Mouse (Mus musculus): ENCODE measurements around the gene Spsb2. TPM values are rescaled to one million over a fixed set of nuclear protein-coding genes. Genes with fewer than 3 reads are reported as not detected.
"Not testable (repeated sequence)": the region's sequence is repeated elsewhere in the genome, so short reads cannot be mapped to it uniquely, and the experiment has no call there.

Spsb2 gene
- polyA plus RNA-seq, 1 experiment from 2014 or later = 9.1 TPM

DNA sequence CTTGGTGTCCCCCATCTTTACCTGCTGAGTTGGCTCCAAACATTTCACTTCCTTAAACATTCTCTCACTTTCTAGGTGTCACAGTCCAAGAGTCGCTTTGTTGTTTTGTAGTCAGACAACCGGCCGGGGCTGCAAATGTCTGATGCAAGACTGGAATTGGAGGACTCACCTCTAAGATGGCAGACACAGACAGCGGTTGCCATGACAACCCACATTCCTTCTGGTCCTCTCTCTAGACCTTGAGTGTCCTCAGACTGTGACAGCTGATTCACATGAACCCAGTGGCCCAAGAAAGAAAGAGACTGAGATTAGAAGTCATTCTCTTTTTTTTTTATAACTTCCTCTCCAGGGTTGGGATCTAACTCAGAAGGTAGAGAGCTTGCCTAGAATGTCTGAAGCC is 18.9 kb upstream of the Spsb2 start:
- 91% methylated on average over 4 of the region's 4 CpGs for WGBS
- Histone ChIP-seq H3K36me3 (ENCODE audit: control insufficient read depth, insufficient read depth, low read length) (no peaks in the 10 kb centered on the region), H3K27ac (replicated peaks; ENCODE audit: low read depth, low read length) (no peak overlapping the region)

GRCm38 (mm10) chr6:124790121-124790520 is 18.3 kb upstream of the Spsb2 start:
- DNase-seq (ENCODE audit: low spot score) = no peak
- WGBS = 29% methylated on average over 4 of the region's 4 CpGs
- H3K9ac ChIP-seq (ENCODE audit: low read depth, low read length) = no peak overlapping the region
- H3K36me3 ChIP-seq (ENCODE audit: control insufficient read depth, insufficient read depth, low read length) = no peaks in the 10 kb centered on the region
- ATAC-seq (ENCODE audit: low read depth) = no peak
- H3K27ac ChIP-seq (replicated peaks; ENCODE audit: low read depth, low read length) = no peak overlapping the region
- no peaks in the 10 kb centered on the region for H3K4me1 ChIP-seq (ENCODE audit: control insufficient read depth, insufficient read depth, low read length)
- H3K27me3 ChIP-seq (replicated peaks; ENCODE audit: control insufficient read depth, insufficient read depth, low read length) = no peaks in the 10 kb centered on the region
- H3K4me3 ChIP-seq (ENCODE audit: low read depth, low read length) = no peak overlapping the region
- no peak overlapping the region for H3K4me2 ChIP-seq (ENCODE audit: low read depth, low read length)
- H3K9me3 ChIP-seq (ENCODE audit: control insufficient read depth, low read length) = no peaks in the 10 kb centered on the region

More for the DNA sequence above, 18.9 kb upstream of the Spsb2 start:
- ATAC-seq (ENCODE audit: low read depth) = no peak
- Histone ChIP-seq H3K27me3 (replicated peaks; ENCODE audit: control insufficient read depth, insufficient read depth, low read length) (no peaks in the 10 kb centered on the region), H3K9me3 (ENCODE audit: control insufficient read depth, low read length) (no peaks in the 10 kb centered on the region), H3K9ac (ENCODE audit: low read depth, low read length) (no peak overlapping the region), H3K4me3 (ENCODE audit: low read depth, low read length) (no peak overlapping the region), H3K4me1 (ENCODE audit: control insufficient read depth, insufficient read depth, low read length) (no peaks in the 10 kb centered on the region), H3K4me2 (ENCODE audit: low read depth, low read length) (no peak overlapping the region)
- no peak for DNase-seq (ENCODE audit: low spot score)

DNA sequence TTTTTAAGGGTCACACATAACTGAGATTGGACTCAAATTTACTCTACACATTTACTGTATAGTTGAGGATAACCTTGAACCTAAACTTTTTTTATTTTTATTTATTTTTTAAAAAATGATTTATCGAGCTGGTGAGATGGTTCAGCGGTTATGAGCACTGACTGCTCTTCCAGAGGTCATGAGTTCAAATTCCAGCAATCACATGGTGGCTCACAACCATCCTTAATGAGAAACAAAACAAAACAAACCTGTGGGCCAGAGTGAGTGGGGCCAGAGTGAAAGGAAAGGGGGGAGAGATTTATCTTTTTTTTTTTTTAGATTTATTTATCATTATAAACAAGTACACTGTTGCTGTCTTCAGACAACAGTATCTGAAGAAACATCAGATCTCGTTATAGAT is 16.6 kb upstream of the Spsb2 start:
- Histone ChIP-seq H3K9me3 (ENCODE audit: control insufficient read depth, low read length) (no peaks in the 10 kb centered on the region), H3K27me3 (replicated peaks; ENCODE audit: control insufficient read depth, insufficient read depth, low read length) (no peaks in the 10 kb centered on the region), H3K27ac (replicated peaks; ENCODE audit: low read depth, low read length) (no peak overlapping the region), H3K36me3 (ENCODE audit: control insufficient read depth, insufficient read depth, low read length) (no peaks in the 10 kb centered on the region), H3K4me3 (ENCODE audit: low read depth, low read length) (no peak overlapping the region), H3K9ac (ENCODE audit: low read depth, low read length) (no peak overlapping the region), H3K4me2 (ENCODE audit: low read depth, low read length) (no peak overlapping the region), H3K4me1 (ENCODE audit: control insufficient read depth, insufficient read depth, low read length) (no peaks in the 10 kb centered on the region)
- no peak for ATAC-seq (ENCODE audit: low read depth)
- no peak for DNase-seq (ENCODE audit: low spot score)
- WGBS = 78% methylated on average over 3 of the region's 3 CpGs

DNA sequence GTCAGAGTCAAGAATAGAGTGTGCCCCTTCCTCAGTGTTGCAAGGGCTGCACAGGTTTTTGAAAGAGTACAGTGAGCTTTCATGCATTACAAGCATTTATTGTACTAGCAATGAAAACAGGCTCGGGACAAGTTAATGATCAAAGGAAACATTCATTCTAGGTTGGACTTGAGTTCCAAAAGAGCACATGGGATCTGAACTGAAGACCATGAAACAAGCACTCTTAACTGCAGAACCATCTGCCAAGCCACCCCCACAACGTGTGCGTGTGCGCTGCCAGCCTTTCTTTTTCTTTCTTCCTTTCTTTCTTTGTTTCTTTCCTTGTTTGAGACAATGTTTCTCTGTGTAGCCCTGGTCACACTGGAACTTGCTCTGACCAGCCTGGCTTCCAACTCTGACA is 12.7 kb upstream of the Spsb2 start:
- WGBS = 61% methylated on average over 4 of the region's 4 CpGs
- ATAC-seq (ENCODE audit: low read depth) = no peak
- Histone ChIP-seq H3K4me2 (ENCODE audit: low read depth, low read length) (no peak overlapping the region), H3K4me3 (ENCODE audit: low read depth, low read length) (no peak overlapping the region), H3K4me1 (ENCODE audit: control insufficient read depth, insufficient read depth, low read length) (no peaks in the 10 kb centered on the region), H3K36me3 (ENCODE audit: control insufficient read depth, insufficient read depth, low read length) (no peaks in the 10 kb centered on the region), H3K27me3 (replicated peaks; ENCODE audit: control insufficient read depth, insufficient read depth, low read length) (no peaks in the 10 kb centered on the region), H3K9me3 (ENCODE audit: control insufficient read depth, low read length) (no peaks in the 10 kb centered on the region), H3K27ac (replicated peaks; ENCODE audit: low read depth, low read length) (no peak overlapping the region; the same call in 1 of the 2 replicates), H3K9ac (ENCODE audit: low read depth, low read length) (no peak overlapping the region)
- DNase-seq (ENCODE audit: low spot score) = no peak

GRCm38 (mm10) chr6:124796200-124796599 is 12.3 kb upstream of the Spsb2 start:
- Histone ChIP-seq H3K9ac (ENCODE audit: low read depth, low read length) (no peak overlapping the region), H3K36me3 (ENCODE audit: control insufficient read depth, insufficient read depth, low read length) (no peaks in the 10 kb centered on the region), H3K27ac (replicated peaks; ENCODE audit: low read depth, low read length) (no peak overlapping the region), H3K4me3 (ENCODE audit: low read depth, low read length) (no peak overlapping the region), H3K27me3 (replicated peaks; ENCODE audit: control insufficient read depth, insufficient read depth, low read length) (no peaks in the 10 kb centered on the region), H3K9me3 (ENCODE audit: control insufficient read depth, low read length) (no peaks in the 10 kb centered on the region), H3K4me1 (ENCODE audit: control insufficient read depth, insufficient read depth, low read length) (no peaks in the 10 kb centered on the region), H3K4me2 (ENCODE audit: low read depth, low read length) (no peak overlapping the region)
- ATAC-seq (ENCODE audit: low read depth) (0 out of 2 replicates have a peak, but pooled peaks have one; percentile 18), DNase-seq (ENCODE audit: low spot score) (no peak)
- 72% methylated on average over 2 of the region's 2 CpGs for WGBS

DNA sequence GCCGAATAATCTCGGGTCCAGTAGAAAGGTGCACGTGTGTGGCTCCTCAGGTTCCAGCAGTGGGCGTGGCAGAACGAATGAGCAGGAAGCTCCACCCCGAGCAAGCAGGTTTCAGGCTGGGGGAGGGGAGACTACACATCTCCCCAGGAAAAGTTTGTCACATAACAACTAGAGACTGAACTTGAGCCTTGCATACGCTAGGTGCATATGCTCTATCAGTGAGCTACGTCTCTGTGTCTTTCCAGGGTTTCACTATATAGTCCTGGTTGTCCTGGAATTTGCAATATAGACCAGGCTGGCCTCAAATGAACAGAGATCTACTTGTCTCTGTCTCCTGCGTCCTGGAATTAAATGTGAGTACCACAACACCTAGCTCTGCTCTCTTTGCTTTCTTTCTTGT is 6.1 kb upstream of the Spsb2 start:
- not testable (repeated sequence) for ATAC-seq (ENCODE audit: low read depth); H3K4me1 ChIP-seq (ENCODE audit: control insufficient read depth, insufficient read depth, low read length); H3K36me3 ChIP-seq (ENCODE audit: control insufficient read depth, insufficient read depth, low read length); H3K9me3 ChIP-seq (ENCODE audit: control insufficient read depth, low read length); H3K27me3 ChIP-seq (replicated peaks; ENCODE audit: control insufficient read depth, insufficient read depth, low read length); H3K9ac ChIP-seq (ENCODE audit: low read depth, low read length); H3K27ac ChIP-seq (replicated peaks; ENCODE audit: low read depth, low read length); DNase-seq (ENCODE audit: low spot score)
- H3K4me3 ChIP-seq (ENCODE audit: low read depth, low read length) = peak overlapping the region; percentile 22
- WGBS = 11% methylated on average over 5 of the region's 9 CpGs
- peak overlapping the region; percentile 41 for H3K4me2 ChIP-seq (ENCODE audit: low read depth, low read length)

- Histone ChIP-seq H3K27me3 (replicated peaks; ENCODE audit: control insufficient read depth, insufficient read depth, low read length) (no peaks in the 10 kb centered on the region), H3K4me3 (ENCODE audit: low read depth, low read length) (no peak overlapping the region), H3K9ac (ENCODE audit: low read depth, low read length) (no peak overlapping the region), H3K4me2 (ENCODE audit: low read depth, low read length) (no peak overlapping the region), H3K27ac (replicated peaks; ENCODE audit: low read depth, low read length) (no peak overlapping the region), H3K36me3 (ENCODE audit: control insufficient read depth, insufficient read depth, low read length) (no peaks in the 10 kb centered on the region), H3K9me3 (ENCODE audit: control insufficient read depth, low read length) (no peaks in the 10 kb centered on the region), H3K4me1 (ENCODE audit: control insufficient read depth, insufficient read depth, low read length) (peaks cover 10% of the 10 kb centered on the region; the same call in 1 of the 2 replicates)
- 74% methylated on average over 3 of the region's 3 CpGs for WGBS
- no peak for ATAC-seq (ENCODE audit: low read depth)
- DNase-seq (ENCODE audit: low spot score) = no peak
These were observed 5.4 kb upstream of the Spsb2 start for GRCm38 (mm10) chr6:124803061-124803460.

GRCm38 (mm10) chr6:124803691-124804090 is 4.8 kb upstream of the Spsb2 start:
- not testable (repeated sequence) for ATAC-seq (ENCODE audit: low read depth); H3K4me3 ChIP-seq (ENCODE audit: low read depth, low read length); H3K9ac ChIP-seq (ENCODE audit: low read depth, low read length); H3K4me2 ChIP-seq (ENCODE audit: low read depth, low read length); DNase-seq (ENCODE audit: low spot score); H3K27me3 ChIP-seq (replicated peaks; ENCODE audit: control insufficient read depth, insufficient read depth, low read length); H3K9me3 ChIP-seq (ENCODE audit: control insufficient read depth, low read length); H3K27ac ChIP-seq (replicated peaks; ENCODE audit: low read depth, low read length); H3K36me3 ChIP-seq (ENCODE audit: control insufficient read depth, insufficient read depth, low read length)
- peaks cover 14% of the 10 kb centered on the region; the same call in 1 of the 2 replicates for H3K4me1 ChIP-seq (ENCODE audit: control insufficient read depth, insufficient read depth, low read length)
- 93% methylated on average over 4 of the region's 4 CpGs for WGBS

DNA sequence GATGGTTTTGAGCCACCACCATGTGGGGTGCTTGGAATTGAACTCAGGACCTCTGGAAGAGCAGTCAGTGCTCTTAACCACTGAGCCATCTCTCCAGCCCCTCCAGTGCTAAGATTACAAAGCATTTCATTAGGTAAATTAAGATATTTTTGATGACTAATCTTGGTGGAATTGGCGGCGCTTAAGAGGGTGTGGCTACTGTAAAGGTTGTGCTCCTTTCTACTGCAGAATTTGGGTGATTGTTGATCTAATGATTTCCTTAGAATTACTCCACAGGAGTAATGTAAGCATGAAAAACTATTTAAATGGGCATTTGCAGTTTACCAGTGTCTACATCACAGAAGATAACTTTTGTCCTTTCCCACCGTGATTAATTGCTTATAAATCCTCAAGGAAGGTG is 4.1 kb upstream of the Spsb2 start:
- DNase-seq (ENCODE audit: low spot score) (no peak), ATAC-seq (ENCODE audit: low read depth) (no peak)
- 88% methylated on average over 3 of the region's 3 CpGs for WGBS

More for the DNA sequence above, 4.1 kb upstream of the Spsb2 start:
- H3K27me3 ChIP-seq (replicated peaks; ENCODE audit: control insufficient read depth, insufficient read depth, low read length) = no peaks in the 10 kb centered on the region
- H3K36me3 ChIP-seq (ENCODE audit: control insufficient read depth, insufficient read depth, low read length) = no peaks in the 10 kb centered on the region
- no peak overlapping the region for H3K27ac ChIP-seq (replicated peaks; ENCODE audit: low read depth, low read length)
- H3K4me1 ChIP-seq (ENCODE audit: control insufficient read depth, insufficient read depth, low read length) = peaks cover 14% of the 10 kb centered on the region; the same call in 1 of the 2 replicates
- no peak overlapping the region for H3K4me2 ChIP-seq (ENCODE audit: low read depth, low read length)
- H3K9me3 ChIP-seq (ENCODE audit: control insufficient read depth, low read length) = no peaks in the 10 kb centered on the region
- no peak overlapping the region for H3K9ac ChIP-seq (ENCODE audit: low read depth, low read length)
- no peak overlapping the region for H3K4me3 ChIP-seq (ENCODE audit: low read depth, low read length)
